Mouse (Mus musculus): ENCODE data around the gene Mrps6. TPM values are rescaled to one million over a fixed set of nuclear protein-coding genes. Genes with fewer than 3 reads are reported as not detected.

The Mrps6 gene
- polyA plus RNA-seq (2012; rRNA removed; ENCODE audit: low replicate concordance), result 67.8 and 167 TPM in 2 replicates

GRCm38 (mm10) chr16:92057852-92058643 lies at the start of gene Mrps6, which contains the start of the genes Gm49711 and Slc5a3:
TSS of gene Mrps6 (plus strand) at chr16:92058270.
TSS of gene Gm49711 (plus strand) at chr16:92058316.
TSS of gene Slc5a3 (plus strand) at chr16:92058322.

Other genes starting within 250 kb of the Mrps6 start
- not detected in 2 replicates for gene Gm49711, start within 50 bp of the Mrps6 start, polyA plus RNA-seq (2012; rRNA removed; ENCODE audit: low replicate concordance)
- gene Slc5a3, start 52 bp downstream of the Mrps6 start, polyA plus RNA-seq (2012; rRNA removed; ENCODE audit: low replicate concordance), result 7.7 and 16.2 TPM in 2 replicates
- gene Kcne2, start 234.1 kb downstream of the Mrps6 start, polyA plus RNA-seq (2012; rRNA removed; ENCODE audit: low replicate concordance), result 0.13 TPM in 1 of 2 replicates, not detected in the other
- 25.3 and 25.8 TPM in 2 replicates for gene Smim11, start 243.0 kb downstream of the Mrps6 start, polyA plus RNA-seq (2012; rRNA removed; ENCODE audit: low replicate concordance)

Measured in subcutaneous adipose tissue, adult 2 months (tissue).